ENCODE assay signal across 17 mouse cellular contexts in genomic region chrX:49250816-49251215, GRCm38 (mm10).
"Had no signal": no experiment of that assay in that cellular context is flagged by ENCODE, and none has a peak within 500 bp of the region (broad histone marks: within the 10 kb centered on the region; RNA-seq: fewer than 3 reads in every experiment).

No protein-coding gene starts in this region.

- H3K9me3 ChIP-seq: neural tube, embryonic 12.5 days; neural tube, embryonic 13.5 days; neural tube, embryonic 15.5 days; stomach, embryonic 15.5 days had no signal

- H3K9ac ChIP-seq: neural tube, embryonic 12.5 days; neural tube, embryonic 13.5 days; neural tube, embryonic 15.5 days; stomach, embryonic 15.5 days had no signal

- H3K27ac ChIP-seq: neural tube, embryonic 12.5 days; neural tube, embryonic 13.5 days; neural tube, embryonic 15.5 days; stomach, embryonic 15.5 days; stomach, postnatal 0 days had no signal

- DNase-seq: retina, postnatal 1 day; right cerebral cortex, adult 18-20 months; right cerebral cortex, postnatal 14 days; right cerebral cortex, postnatal 25 days; right cerebral cortex, postnatal 4 days; spleen, adult 18-20 months; thymus, adult 18-20 months; thymus, adult 2 months; thymus, postnatal 14 days; thymus, postnatal 25 days; thymus, postnatal 36 days; thymus, postnatal 4 days had no signal

- H3K36me3 ChIP-seq: neural tube, embryonic 12.5 days; neural tube, embryonic 13.5 days; neural tube, embryonic 15.5 days; stomach, embryonic 15.5 days had no signal

- H3K4me3 ChIP-seq: neural tube, embryonic 12.5 days; neural tube, embryonic 13.5 days; neural tube, embryonic 15.5 days; stomach, embryonic 15.5 days had no signal

- H3K4me1 ChIP-seq: neural tube, embryonic 12.5 days; neural tube, embryonic 13.5 days; neural tube, embryonic 15.5 days; stomach, embryonic 15.5 days had no signal
